Mouse (Mus musculus) layer of hippocampus, adult 9-10 months (tissue): ENCODE measurements around the gene Sult1a1.
"Not testable (repeated sequence)": the region's sequence is repeated elsewhere in the genome, so short reads cannot be mapped to it uniquely, and the experiment has no call there.

ENCODE experiments used
- DNase-seq: peaks from one replicate; pipeline ENCODE4 v3.0.0; 2022; ENCODE audit warnings: low spot score

Gene Sult1a1

GRCm38 (mm10) chr7:126659771-126660170 lies 16.5 kb downstream of the Sult1a1 start:
- no peak for DNase-seq

GRCm38 (mm10) chr7:126657522-126657921 lies 18.7 kb downstream of the Sult1a1 start:
- DNase-seq, result no peak

- DNase-seq, result no peak
Observed at GRCm38 (mm10) chr7:126655695-126656094, 20.5 kb downstream of the Sult1a1 start.

- no peak for DNase-seq
Observed at GRCm38 (mm10) chr7:126653991-126654390, 22.2 kb downstream of the Sult1a1 start.

- DNase-seq, result no peak
Observed at GRCm38 (mm10) chr7:126650852-126651251, 25.4 kb downstream of the Sult1a1 start.

GRCm38 (mm10) chr7:126649231-126650051 lies 26.8 kb downstream of the Sult1a1 start, which contains the start of gene Sgf29:
Sgf29 (plus strand) TSS chr7:126649309.
- DNase-seq, result peak; percentile 88

- DNase-seq, result no peak
Observed at GRCm38 (mm10) chr7:126648486-126648885, 27.7 kb downstream of the Sult1a1 start.

- DNase-seq, result no peak
Observed at GRCm38 (mm10) chr7:126645708-126646107, 30.5 kb downstream of the Sult1a1 start.

GRCm38 (mm10) chr7:126644914-126645313 lies 31.3 kb downstream of the Sult1a1 start:
- no peak for DNase-seq

- DNase-seq, result no peak
Observed at GRCm38 (mm10) chr7:126644345-126644744, 31.9 kb downstream of the Sult1a1 start.

GRCm38 (mm10) chr7:126643244-126643617 lies 33.0 kb downstream of the Sult1a1 start:
- not testable (repeated sequence) for DNase-seq

- no peak for DNase-seq
Observed at GRCm38 (mm10) chr7:126642545-126643243, 33.5 kb downstream of the Sult1a1 start.

GRCm38 (mm10) chr7:126636733-126637520 lies 39.3 kb downstream of the Sult1a1 start:
- no peak for DNase-seq

GRCm38 (mm10) chr7:126635375-126635774 lies 40.9 kb downstream of the Sult1a1 start:
- no peak for DNase-seq

GRCm38 (mm10) chr7:126632478-126632877 lies 43.8 kb downstream of the Sult1a1 start:
- DNase-seq, result no peak

GRCm38 (mm10) chr7:126630824-126631518 lies 45.3 kb downstream of the Sult1a1 start, which contains the start of gene Nupr1:
Nupr1 (minus strand) TSS chr7:126630861.
- DNase-seq, result no peak

GRCm38 (mm10) chr7:126629915-126630314 lies 46.3 kb downstream of the Sult1a1 start:
- DNase-seq, result no peak

- no peak for DNase-seq
Observed at GRCm38 (mm10) chr7:126628111-126628510, 48.1 kb downstream of the Sult1a1 start.

GRCm38 (mm10) chr7:126625807-126626600 lies 50.2 kb downstream of the Sult1a1 start:
- no peak for DNase-seq

GRCm38 (mm10) chr7:126625369-126625768 lies 50.9 kb downstream of the Sult1a1 start:
- no peak for DNase-seq

GRCm38 (mm10) chr7:126624774-126625173 lies 51.5 kb downstream of the Sult1a1 start:
- no peak for DNase-seq
